ENCODE assay signal across 1 mouse cellular context in the genomic region with DNA sequence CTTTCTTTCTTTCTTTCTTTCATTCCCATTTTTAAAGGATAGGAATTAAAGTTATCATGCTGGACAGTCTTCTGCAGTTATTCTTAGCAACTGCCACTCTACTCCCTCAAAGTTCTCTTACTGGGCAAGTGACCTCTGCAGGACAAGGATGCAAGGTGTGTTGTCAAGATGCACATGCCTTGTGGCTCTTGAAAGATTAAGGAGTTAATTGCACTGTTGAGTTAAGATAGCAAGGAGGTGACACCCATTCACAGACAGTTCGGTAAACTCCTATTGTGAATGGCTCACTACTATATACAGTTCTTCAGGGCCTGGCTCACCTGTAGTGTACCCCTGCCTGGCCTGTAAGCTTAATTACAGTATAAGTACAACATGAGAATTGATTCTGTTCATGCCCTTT.
TF ChIP-seq lines count a peak whose summit lies in the region.

No protein-coding gene starts in this region.

TF ChIP-seq in MEL, 35 proteins besides CTCF, POLR2A, EP300 and RAD21 (continued from another document):
- TF ChIP-seq JUND (IDR thresholded peaks at IDR 0.05; ENCODE audit: low read depth, low read length), result 0 out of 2 replicates have a peak, but pooled peaks have one; percentile 45
- TF ChIP-seq MYB (IDR thresholded peaks at IDR 0.05; ENCODE audit: low read depth, low read length), result peak; percentile 35; the same call in 1 of the 2 replicates
- no peak for TF ChIP-seq POLR2AphosphoS5 (IDR thresholded peaks at IDR 0.05; ENCODE audit: borderline replicate concordance, low read depth, low read length)
- TF ChIP-seq MXI1 (IDR thresholded peaks at IDR 0.05; ENCODE audit: low read depth, low read length), result peak; percentile 95
- TF ChIP-seq MAFK (IDR thresholded peaks at IDR 0.05; ENCODE audit: borderline replicate concordance, low read depth, low read length), result peak; percentile 12; the same call in 1 of the 2 replicates
- no peak for TF ChIP-seq NELFE (IDR thresholded peaks at IDR 0.05; ENCODE audit: low read depth, low read length)
- no peak for TF ChIP-seq SMC3 (IDR thresholded peaks at IDR 0.05; ENCODE audit: low read depth, low read length)
- peak; percentile 77 for TF ChIP-seq MAX (IDR thresholded peaks at IDR 0.05; ENCODE audit: low read length)
- no peak for TF ChIP-seq MEF2A (IDR thresholded peaks at IDR 0.05; ENCODE audit: extremely low read depth, insufficient replicate concordance, low read depth, low read length, poor library complexity, severe bottlenecking)
- no peak for TF ChIP-seq NRF1 (IDR thresholded peaks at IDR 0.05; ENCODE audit: insufficient read depth, low read depth, low read length, poor library complexity, severe bottlenecking)
- TF ChIP-seq GABPA (IDR thresholded peaks at IDR 0.05; ENCODE audit: low read depth, low read length), result no peak
- TF ChIP-seq GATA1 (IDR thresholded peaks at IDR 0.05; ENCODE audit: low read depth, low read length), result peak; percentile 77
- TF ChIP-seq CHD2 (IDR thresholded peaks at IDR 0.05; ENCODE audit: low read length), result no peak
- TF ChIP-seq ZKSCAN1 (IDR thresholded peaks at IDR 0.05; ENCODE audit: low read depth, low read length), result no peak
- TF ChIP-seq ZMIZ1 (IDR thresholded peaks at IDR 0.05; ENCODE audit: low read depth, low read length), result 0 out of 2 replicates have a peak, but pooled peaks have one; percentile 45
- TF ChIP-seq MAZ (IDR thresholded peaks at IDR 0.05; ENCODE audit: low read depth, low read length), result peak; percentile 36; the same call in 1 of the 2 replicates
- TF ChIP-seq TAL1 (IDR thresholded peaks at IDR 0.05; ENCODE audit: low read length), result peak; percentile 82
- no peak; the same call in 1 of the 2 replicates for TF ChIP-seq CHD1 (IDR thresholded peaks at IDR 0.05; ENCODE audit: low read depth, low read length)
- TF ChIP-seq POLR2AphosphoS2 (IDR thresholded peaks at IDR 0.05; ENCODE audit: low read length), result peak; percentile 70
TF ChIP-seq in MEL: peak in this region for 18.
